Mouse (Mus musculus): ENCODE data around the gene Kcnma1.

Gene Kcnma1

GRCm38 (mm10) chr14:23966471-23966870 lies 47.8 kb downstream of the Kcnma1 start:
- no peak for DNase-seq (ENCODE audit: low read depth, low spot score)

- no peak for DNase-seq (ENCODE audit: low read depth, low spot score)
Observed at GRCm38 (mm10) chr14:23959061-23959460, 55.2 kb downstream of the Kcnma1 start.

GRCm38 (mm10) chr14:23957270-23957669 lies 57.0 kb downstream of the Kcnma1 start:
- no peak for DNase-seq (ENCODE audit: low read depth, low spot score)

GRCm38 (mm10) chr14:23943876-23944275 lies 70.4 kb downstream of the Kcnma1 start:
- no peak for DNase-seq (ENCODE audit: low read depth, low spot score)

GRCm38 (mm10) chr14:23943152-23943551 lies 71.1 kb downstream of the Kcnma1 start:
- no peak for DNase-seq (ENCODE audit: low read depth, low spot score)

GRCm38 (mm10) chr14:23942103-23942502 lies 72.2 kb downstream of the Kcnma1 start:
- no peak for DNase-seq (ENCODE audit: low read depth, low spot score)

- DNase-seq (ENCODE audit: low read depth, low spot score): no peak
Observed at GRCm38 (mm10) chr14:23935016-23935415, 79.3 kb downstream of the Kcnma1 start.

GRCm38 (mm10) chr14:23931671-23932071 lies 82.6 kb downstream of the Kcnma1 start:
- no peak for DNase-seq (ENCODE audit: low read depth, low spot score)

GRCm38 (mm10) chr14:23929168-23929567 lies 85.1 kb downstream of the Kcnma1 start:
- no peak for DNase-seq (ENCODE audit: low read depth, low spot score)

- no peak for DNase-seq (ENCODE audit: low read depth, low spot score)
Observed at GRCm38 (mm10) chr14:23923356-23923755, 90.9 kb downstream of the Kcnma1 start.

- no peak for DNase-seq (ENCODE audit: low read depth, low spot score)
Observed at GRCm38 (mm10) chr14:23922755-23923154, 91.5 kb downstream of the Kcnma1 start.

GRCm38 (mm10) chr14:23911108-23911629 lies 103.1 kb downstream of the Kcnma1 start:
- no peak for DNase-seq (ENCODE audit: low read depth, low spot score)

GRCm38 (mm10) chr14:23908564-23908963 lies 105.7 kb downstream of the Kcnma1 start:
- no peak for DNase-seq (ENCODE audit: low read depth, low spot score)

GRCm38 (mm10) chr14:23902636-23903279 lies 111.5 kb downstream of the Kcnma1 start:
- DNase-seq (ENCODE audit: low read depth, low spot score): no peak

GRCm38 (mm10) chr14:23899462-23899861 lies 114.8 kb downstream of the Kcnma1 start:
- DNase-seq (ENCODE audit: low read depth, low spot score): no peak

GRCm38 (mm10) chr14:23897815-23898214 lies 116.5 kb downstream of the Kcnma1 start:
- no peak for DNase-seq (ENCODE audit: low read depth, low spot score)

- DNase-seq (ENCODE audit: low read depth, low spot score): no peak
Observed at GRCm38 (mm10) chr14:23896036-23896435, 118.3 kb downstream of the Kcnma1 start.

GRCm38 (mm10) chr14:23886112-23886511 lies 128.2 kb downstream of the Kcnma1 start:
- DNase-seq (ENCODE audit: low read depth, low spot score): no peak

GRCm38 (mm10) chr14:23885539-23885938 lies 128.8 kb downstream of the Kcnma1 start:
- no peak for DNase-seq (ENCODE audit: low read depth, low spot score)

- DNase-seq (ENCODE audit: low read depth, low spot score): no peak
Observed at GRCm38 (mm10) chr14:23885071-23885470, 129.2 kb downstream of the Kcnma1 start.

GRCm38 (mm10) chr14:23882001-23882400 lies 132.3 kb downstream of the Kcnma1 start:
- DNase-seq (ENCODE audit: low read depth, low spot score): no peak

GRCm38 (mm10) chr14:23879331-23879730 lies 135.0 kb downstream of the Kcnma1 start:
- DNase-seq (ENCODE audit: low read depth, low spot score): no peak

- no peak for DNase-seq (ENCODE audit: low read depth, low spot score)
Observed at GRCm38 (mm10) chr14:23877561-23877960, 136.7 kb downstream of the Kcnma1 start.

GRCm38 (mm10) chr14:23874545-23874944 lies 139.7 kb downstream of the Kcnma1 start:
- no peak for DNase-seq (ENCODE audit: low read depth, low spot score)

Data from A20 (cell line).